Mouse (Mus musculus) activated CD4-positive, CD25-positive, alpha-beta regulatory T cell, adult 4 months (primary cell): ENCODE measurements around the gene Per1. TPM values are rescaled to one million over a fixed set of nuclear protein-coding genes. Genes with fewer than 3 reads are reported as not detected.

Experiments
- ATAC-seq: one replicate; pipeline ENCODE4 v1.8.0; 2017
- polyA plus RNA-seq, 2 experiments: library from polyadenylated mRNA; unstranded; fragments of 100-300 nt; shearing (Covaris generic); gene quantifications; one replicate each; pipeline ENCODE4 v1.2.1; 2017

Gene Per1
- polyA plus RNA-seq, 2 experiments from 2014 or later = 4.5 to 6.7 TPM

DNA sequence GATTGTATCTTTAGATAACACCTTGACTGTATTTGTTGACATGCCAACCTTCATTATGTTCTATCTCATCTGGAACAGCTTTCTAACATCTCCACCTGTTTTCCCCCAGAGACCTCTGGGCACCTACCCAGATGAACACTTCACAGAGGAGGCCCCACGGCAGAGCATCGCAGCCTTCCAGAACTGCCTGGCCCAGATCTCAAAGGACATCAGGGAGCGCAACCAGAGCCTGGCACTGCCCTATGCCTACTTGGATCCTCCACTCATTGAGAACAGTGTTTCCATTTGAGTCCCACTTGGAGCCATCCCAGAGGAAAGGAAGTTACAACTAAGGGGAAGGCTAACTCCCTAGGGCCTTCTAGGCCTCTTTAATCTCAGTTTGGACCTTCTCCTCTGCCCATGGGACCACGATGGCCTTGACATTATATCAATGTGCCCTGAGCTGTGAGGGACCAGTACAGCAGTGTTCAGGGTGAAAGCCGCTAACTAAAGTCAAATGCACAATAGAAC is 53.5 kb downstream of the Per1 start:
- ATAC-seq = no peak

DNA sequence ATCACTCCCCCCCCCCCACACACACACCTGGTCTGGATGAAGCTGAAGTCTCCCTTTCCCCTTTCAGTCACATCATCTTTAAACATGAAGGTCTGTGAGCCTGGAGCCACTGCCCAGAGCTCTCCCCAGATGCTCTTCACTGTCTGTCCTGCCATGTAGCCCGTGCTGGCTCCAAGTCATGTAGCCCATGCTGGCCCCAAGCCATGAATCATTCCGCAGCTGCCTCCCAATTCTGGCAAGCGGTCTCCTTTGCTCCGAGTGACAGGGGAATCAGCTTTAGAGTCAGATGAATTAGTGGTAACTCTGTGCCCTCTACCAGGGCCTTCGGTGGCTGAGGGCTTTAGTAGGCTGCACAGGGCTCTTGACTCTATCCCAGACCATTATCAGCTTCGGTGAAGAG is 54.7 kb downstream of the Per1 start:
- no peak for ATAC-seq

DNA sequence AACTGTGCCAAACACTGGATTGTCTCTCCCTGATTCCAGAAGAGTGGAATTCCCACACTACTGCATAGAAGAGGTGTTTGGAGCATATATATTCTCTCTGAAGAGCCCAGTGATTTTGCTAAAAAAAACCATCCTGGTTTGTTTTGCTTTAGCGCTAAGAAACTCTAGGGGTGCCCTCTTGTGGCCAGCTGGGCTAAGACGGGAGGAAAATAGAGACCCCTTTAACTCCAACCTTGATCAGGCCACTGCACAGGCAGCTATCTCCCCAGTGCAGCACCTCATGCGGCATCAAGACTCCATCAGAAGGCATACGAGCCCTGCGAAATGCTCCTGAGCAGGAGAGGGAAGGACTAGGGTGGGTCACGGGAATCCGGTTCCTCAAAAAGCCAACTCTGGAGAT is 55.4 kb downstream of the Per1 start:
- ATAC-seq = no peak

DNA sequence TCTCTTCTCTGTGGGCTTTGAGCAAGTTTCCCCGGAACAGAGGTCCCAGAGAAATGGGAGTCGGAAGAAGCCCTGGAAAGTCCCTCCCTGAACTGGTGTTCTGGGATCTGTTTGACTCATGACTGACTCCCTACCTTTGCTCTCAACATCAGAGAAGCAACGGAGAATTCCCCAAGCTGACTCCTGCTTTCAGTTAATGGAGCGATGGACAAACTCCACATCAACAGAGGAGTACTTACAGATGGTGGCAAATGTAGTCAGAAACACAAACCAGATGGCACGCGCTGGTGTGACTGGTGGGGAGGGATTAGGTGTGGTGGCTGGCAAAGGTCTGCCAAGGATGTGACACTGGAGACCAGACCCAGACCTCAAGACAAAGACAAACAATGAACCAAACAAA is 56.0 kb downstream of the Per1 start:
- no peak for ATAC-seq

DNA sequence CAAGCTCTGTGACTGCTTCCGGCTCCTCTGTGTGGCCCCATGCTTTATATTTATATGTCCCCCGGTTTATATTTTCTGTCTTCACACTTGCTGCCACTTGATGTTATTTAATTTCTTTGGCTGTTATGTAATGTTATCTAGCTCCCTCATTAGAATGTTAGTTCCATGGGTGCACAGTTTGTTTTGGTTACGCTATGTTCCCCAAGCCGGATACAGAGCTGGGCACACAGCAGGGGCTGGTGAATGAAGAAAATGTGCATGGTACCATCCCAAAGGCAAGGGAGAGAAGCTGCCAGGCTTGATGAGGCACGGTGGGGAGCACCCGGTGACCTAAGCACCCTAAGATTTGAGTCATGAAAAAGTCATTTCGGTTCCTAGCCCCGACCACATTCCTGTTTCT is 58.8 kb downstream of the Per1 start:
- ATAC-seq = no peak

DNA sequence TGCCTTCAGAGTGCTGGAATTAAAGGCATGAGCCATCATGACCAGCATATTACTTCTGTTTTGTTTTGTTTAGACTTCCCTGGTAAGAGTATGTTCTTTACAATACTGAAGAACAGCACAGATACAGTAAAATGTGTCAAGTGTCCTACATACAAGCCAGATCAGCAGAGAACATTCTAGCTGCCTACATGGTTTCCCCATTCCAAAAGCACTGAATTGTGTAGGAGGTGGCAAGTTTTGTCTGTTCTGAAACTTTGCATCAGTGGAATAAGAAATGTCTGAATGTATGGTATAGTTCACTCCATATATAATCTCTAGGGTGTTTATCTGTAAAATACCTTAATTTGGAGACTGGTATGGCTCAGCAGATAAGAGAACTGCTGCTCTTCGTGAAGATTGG is 60.3 kb downstream of the Per1 start:
- no peak for ATAC-seq

DNA sequence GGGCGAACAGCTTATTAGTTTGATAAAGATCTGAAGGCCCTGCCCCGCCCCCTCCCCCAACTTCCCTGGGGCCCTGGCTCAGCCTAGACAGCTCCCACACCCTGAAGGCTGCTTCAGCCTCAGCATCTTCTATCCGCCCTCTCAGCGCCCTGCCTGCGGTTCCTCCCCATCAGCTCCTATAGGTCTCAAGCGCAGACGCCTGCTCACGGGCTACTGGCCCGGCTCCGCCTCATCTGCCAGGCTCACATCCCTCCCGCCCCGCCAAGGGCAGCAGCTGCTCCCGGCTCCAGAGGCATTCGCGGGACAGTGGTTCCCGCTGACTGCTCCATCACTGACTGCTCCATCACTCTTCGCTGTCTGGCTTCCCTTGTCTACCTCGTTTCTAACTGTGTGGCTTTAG is 61.8 kb downstream of the Per1 start, which contains the start of gene Alox12b:
TSS of gene Alox12b (plus strand) at position 190 of the 400 bp plus-strand sequence.
- no peak for ATAC-seq

Other genes starting within 250 kb of the Per1 start
- 10 to 100 TPM; 31.4 to 37.2 TPM for gene Ndel1, start 223.4 kb upstream of the Per1 start, polyA plus RNA-seq
- not detected for gene Rnf222, start 206.7 kb upstream of the Per1 start, polyA plus RNA-seq
- gene Rpl26, start 193.6 kb upstream of the Per1 start, polyA plus RNA-seq = 1,000 to 10,000 TPM; 2,145 to 2,203 TPM
- not detected for gene Odf4, start 168.1 kb upstream of the Per1 start, polyA plus RNA-seq
- gene Arhgef15, start 137.7 kb upstream of the Per1 start, polyA plus RNA-seq = under 1 TPM; 0.10 to 0.28 TPM
- 1 to 10 TPM; 7.2 to 7.6 TPM for gene Slc25a35, start 127.1 kb upstream of the Per1 start, polyA plus RNA-seq
- gene Rangrf, start 120.0 kb upstream of the Per1 start, polyA plus RNA-seq = 10 to 100 TPM; 42.2 to 48.3 TPM
- 10 to 100 TPM; 20.4 to 26.3 TPM for gene Pfas, start 86.8 kb upstream of the Per1 start, polyA plus RNA-seq
- gene Ctc1, start 79.3 kb upstream of the Per1 start, polyA plus RNA-seq = 10 to 100 TPM in 1 of 2 experiments, 1 to 10 TPM in 1; 8.7 to 14.6 TPM
- 10 to 100 TPM; 24.3 to 33.5 TPM for gene Aurkb, start 49.6 kb upstream of the Per1 start, polyA plus RNA-seq
- gene Borcs6, start 35.5 kb upstream of the Per1 start, polyA plus RNA-seq = 1 to 10 TPM; 2.1 to 2.4 TPM
- 1 to 10 TPM; 4.4 to 7.1 TPM for gene Tmem107, start 24.4 kb upstream of the Per1 start, polyA plus RNA-seq
- 10 to 100 TPM; 27.6 to 27.9 TPM for gene Vamp2, start 6.7 kb upstream of the Per1 start, polyA plus RNA-seq
- gene Hes7, start 25.2 kb downstream of the Per1 start, polyA plus RNA-seq = not detected
- not detected for gene 9130213A22Rik, start 27.4 kb downstream of the Per1 start, polyA plus RNA-seq
- gene Aloxe3, start 30.7 kb downstream of the Per1 start, polyA plus RNA-seq = under 1 TPM in 1 of 2 experiments, not detected in 1; 0.09 TPM
- not detected for gene Alox12b, start 61.8 kb downstream of the Per1 start, polyA plus RNA-seq
- 1 to 10 TPM; 2.2 to 5.0 TPM for gene Alox8, start 102.6 kb downstream of the Per1 start, polyA plus RNA-seq
- gene Gucy2e, start 141.8 kb downstream of the Per1 start, polyA plus RNA-seq = under 1 TPM; 0.24 to 0.48 TPM
- 10 to 100 TPM in 1 of 2 experiments, 1 to 10 TPM in 1; 9.2 to 10.7 TPM for gene Cntrob, start 228.6 kb downstream of the Per1 start, polyA plus RNA-seq
- 100 to 1,000 TPM; 109 to 112 TPM for gene Trappc1, start 228.8 kb downstream of the Per1 start, polyA plus RNA-seq
- gene Kcnab3, start 231.0 kb downstream of the Per1 start, polyA plus RNA-seq = under 1 TPM; 0.31 to 0.89 TPM
- gene Rnf227, start 245.2 kb downstream of the Per1 start, polyA plus RNA-seq = 1 to 10 TPM; 2.4 to 3.4 TPM